Mouse (Mus musculus) ES-E14 (cell line): ENCODE measurements around the gene Slc2a4. TPM values are rescaled to one million over a fixed set of nuclear protein-coding genes. Genes with fewer than 3 reads are reported as not detected.
A peak's percentile ranks its signal among the peaks of the same experiment; 100 is the strongest.

Source experiments
- DNase-seq: peaks from one replicate; pipeline ENCODE4 v3.0.0-alpha.2; 2013; ENCODE audit warnings: low read depth, low spot score
- H3K27ac ChIP-seq: 2 replicates; pipeline ENCODE4 v1.5.1; 2012; ENCODE audit warnings: low read depth, mild to moderate bottlenecking, low read length, moderate library complexity, mixed read lengths; ENCODE audit not compliant: poor library complexity, insufficient read depth, severe bottlenecking
- H3K36me3 ChIP-seq: 2 replicates; pipeline ENCODE4 v1.6.1; 2012; ENCODE audit warnings: mild to moderate bottlenecking, low read length, moderate library complexity, mixed read lengths; ENCODE audit not compliant: control insufficient read depth, poor library complexity, insufficient read depth, severe bottlenecking
- H3K4me1 ChIP-seq, 2 experiments: fragments of 150-350 bp in 1 of 2; sonication (generic) in 1 of 2; 2 replicates each; pipeline ENCODE4 v1.6.1; 2012; ENCODE audit warnings: low read length in 2 of 2, mild to moderate bottlenecking in 1 of 2, mixed read lengths in 1 of 2; ENCODE audit not compliant: control insufficient read depth in 2 of 2, insufficient read depth in 2 of 2, poor library complexity in 1 of 2
- H3K4me3 ChIP-seq, 2 experiments: fragments of 150-350 bp in 1 of 2; sonication (generic) in 1 of 2; 2 replicates each; pipeline ENCODE4 v1.5.1; 2012; ENCODE audit warnings: low read length in 2 of 2, low read depth in 1 of 2, mild to moderate bottlenecking in 1 of 2, mixed read lengths in 1 of 2; ENCODE audit not compliant: insufficient read depth in 1 of 2, poor library complexity in 1 of 2, severe bottlenecking in 1 of 2
- H3K9ac ChIP-seq: 2 replicates; pipeline ENCODE4 v1.6.1; 2012; ENCODE audit warnings: low read depth, mild to moderate bottlenecking, low read length, mixed read lengths; ENCODE audit not compliant: poor library complexity, insufficient read depth, severe bottlenecking
- H3K9me3 ChIP-seq: fragments of 150-350 bp; sonication (generic); 2 replicates; pipeline ENCODE4 v1.6.1; 2012; ENCODE audit warnings: low read depth, mild to moderate bottlenecking, low read length; ENCODE audit not compliant: control insufficient read depth, insufficient read depth
- CHD2 ChIP-seq: IDR thresholded peaks from 2 replicates; pipeline ENCODE4 v1.6.1; 2014; ENCODE audit warnings: mild to moderate bottlenecking, low read depth, low read length, inconsistent platforms
- HCFC1 ChIP-seq: IDR thresholded peaks from 2 replicates; pipeline ENCODE4 v1.6.1; 2012; ENCODE audit warnings: low read length, inconsistent platforms, borderline replicate concordance; ENCODE audit not compliant: insufficient read depth
- MAFK ChIP-seq: IDR thresholded peaks from 2 replicates; pipeline ENCODE4 v1.6.1; 2014; ENCODE audit warnings: mild to moderate bottlenecking, low read depth, low read length, inconsistent platforms; ENCODE audit not compliant: insufficient read depth
- ZC3H11A ChIP-seq: IDR thresholded peaks from 2 replicates; pipeline ENCODE4 v1.6.1; 2012; ENCODE audit warnings: low read depth, mild to moderate bottlenecking, inconsistent platforms, low read length, borderline replicate concordance
- ZNF384 ChIP-seq: IDR thresholded peaks from 2 replicates; pipeline ENCODE4 v1.6.1; 2012; ENCODE audit warnings: low read depth, low read length, inconsistent platforms
- in situ Hi-C, 2 experiments: fragments of 600-800 bp; cut with MboI; formaldehyde crosslinking; loops; one replicate each; pipeline ENCODE4 v1.15.1; 2025; ENCODE audit warnings: low sequenced_read_pairs in 2 of 2, inconsistent platforms in 1 of 2; ENCODE audit not compliant: unreplicated experiment in 2 of 2
- total RNA-seq: library from RNA; depleted of rRNA; stranded (reverse); fragments of 300-350 nt; gene quantifications from 2 replicates; pipeline ENCODE4 v1.2.3, GENCODE M21; 2012

The Slc2a4 gene
- total RNA-seq, 1 experiment: 2.6 TPM

GRCm38 (mm10) chr11:69914917-69915430, 33.0 kb downstream of the Slc2a4 start:
- H3K36me3 ChIP-seq: peaks cover 72% of the 10 kb centered on the region
- no peaks in the 10 kb centered on the region for H3K9me3 ChIP-seq
- peaks cover 0 to 17% of the 10 kb centered on the region in 2 experiments; a peak in 1 of 4 replicates for H3K4me1 ChIP-seq
- in situ Hi-C loops: no loop called here
- DNase-seq: no peak
- TF ChIP-seq ZC3H11A: no peak
- TF ChIP-seq ZNF384: no peak
- TF ChIP-seq MAFK: no peak
- TF ChIP-seq HCFC1: no peak
- no peak for TF ChIP-seq CHD2
- no peak overlapping the region for H3K9ac ChIP-seq
- H3K4me3 ChIP-seq: no peak overlapping the region
- no peak overlapping the region for H3K27ac ChIP-seq

GRCm38 (mm10) chr11:69914372-69914764, 33.6 kb downstream of the Slc2a4 start:
- Histone ChIP-seq H3K4me1 (peaks cover 0 to 15% of the 10 kb centered on the region in 2 experiments; a peak in 1 of 4 replicates), H3K4me3 (peak overlapping the region; percentile 80 to 87), H3K36me3 (peaks cover 68% of the 10 kb centered on the region), H3K9me3 (no peaks in the 10 kb centered on the region), H3K27ac (peak overlapping the region; percentile 81; the same call in 1 of the 2 replicates), H3K9ac (peak overlapping the region; percentile 82)
- in situ Hi-C loops: no loop called here
- DNase-seq: no peak
- TF ChIP-seq CHD2 (0 out of 2 replicates have a peak, but pooled peaks have one; percentile 12), ZNF384 (no peak)

GRCm38 (mm10) chr11:69913554-69914371, 34.2 kb downstream of the Slc2a4 start, which contains the start of gene Gps2:
Gps2 (plus strand) TSS chr11:69913888.
- Histone ChIP-seq H3K9ac (peak within 1 kb of the TSS; percentile 82), H3K36me3 (peaks cover 67% of the 10 kb centered on the region), H3K27ac (peak within 1 kb of the TSS; percentile 81), H3K4me1 (peaks cover 0 to 11% of the 10 kb centered on the region in 2 experiments; a peak in 1 of 4 replicates), H3K9me3 (no peaks in the 10 kb centered on the region), H3K4me3 (peak within 1 kb of the TSS; percentile 80 to 87)
- in situ Hi-C loops: no loop called here
- peak; percentile 81 for TF ChIP-seq HCFC1
- no peak for TF ChIP-seq ZNF384
- peak; percentile 93 for TF ChIP-seq CHD2
- TF ChIP-seq MAFK: no peak
- no peak for TF ChIP-seq ZC3H11A
- peak; percentile 92 for DNase-seq

GRCm38 (mm10) chr11:69912716-69913530, 35.1 kb downstream of the Slc2a4 start:
- TF ChIP-seq CHD2 (no peak), ZC3H11A (no peak), MAFK (no peak), HCFC1 (no peak)
- in situ Hi-C loops: no loop called here
- H3K36me3 ChIP-seq: peaks cover 66% of the 10 kb centered on the region
- H3K27ac ChIP-seq: peak overlapping the region; percentile 38; the same call in 1 of the 2 replicates
- peak overlapping the region; percentile 73 for H3K9ac ChIP-seq
- DNase-seq: no peak
- peak overlapping the region; percentile 80 to 87 for H3K4me3 ChIP-seq
- H3K4me1 ChIP-seq: peaks cover 0 to 10% of the 10 kb centered on the region in 2 experiments; a peak in 1 of 4 replicates
- no peaks in the 10 kb centered on the region for H3K9me3 ChIP-seq
